In genomic region chr1:72556471-72556870, GRCm38 (mm10) we compare ENCODE assay signal across 31 mouse cellular contexts. TPM values are rescaled to one million over a fixed set of nuclear protein-coding genes. Genes with fewer than 3 reads are reported as not detected.
DNase-seq lines count a peak whose midpoint lies in the region; ATAC-seq lines count a peak whose summit lies in the region.
"Had no signal": no experiment of that assay in that cellular context is flagged by ENCODE, and none has a peak within 500 bp of the region (broad histone marks: within the 10 kb centered on the region; RNA-seq: fewer than 3 reads in every experiment).

No protein-coding gene starts in this region.

- WGBS in hindbrain, embryonic 14.5 days = 93% methylated on average over 3 of the region's 3 CpGs

- no peak overlapping the region for H3K4me2 ChIP-seq in hindbrain, embryonic 14.5 days (replicated peaks)
- H3K4me2 ChIP-seq: embryonic facial prominence, embryonic 12.5 days; embryonic facial prominence, embryonic 15.5 days; forebrain, embryonic 12.5 days; forebrain, embryonic 15.5 days; hindbrain, embryonic 12.5 days; intestine, embryonic 15.5 days had no signal

- no peaks in the 10 kb centered on the region for H3K4me1 ChIP-seq in hindbrain, embryonic 14.5 days (replicated peaks; ENCODE audit: control insufficient read depth, insufficient read depth, low read length)
- H3K4me1 ChIP-seq: embryonic facial prominence, embryonic 12.5 days; embryonic facial prominence, embryonic 15.5 days; forebrain, embryonic 12.5 days; forebrain, embryonic 15.5 days; hindbrain, embryonic 12.5 days; intestine, embryonic 15.5 days had no signal

- ATAC-seq in hindbrain, embryonic 14.5 days (ENCODE audit: low FRiP score) = no peak
- ATAC-seq: forebrain, embryonic 15.5 days; hindbrain, embryonic 16.5 days; intestine, embryonic 15.5 days had no signal

- H3K36me3 ChIP-seq in hindbrain, embryonic 14.5 days (replicated peaks; ENCODE audit: control insufficient read depth, insufficient read depth) = no peaks in the 10 kb centered on the region
- H3K36me3 ChIP-seq: embryonic facial prominence, embryonic 12.5 days; embryonic facial prominence, embryonic 15.5 days; forebrain, embryonic 12.5 days; forebrain, embryonic 15.5 days; G1E; hindbrain, embryonic 12.5 days; intestine, embryonic 15.5 days had no signal

- no peaks in the 10 kb centered on the region for H3K27me3 ChIP-seq in hindbrain, embryonic 14.5 days (ENCODE audit: control insufficient read depth, insufficient read depth, low read length)
- H3K27me3 ChIP-seq: CH12.LX; embryonic facial prominence, embryonic 12.5 days; embryonic facial prominence, embryonic 15.5 days; forebrain, embryonic 12.5 days; forebrain, embryonic 15.5 days; hindbrain, embryonic 12.5 days; intestine, embryonic 15.5 days had no signal

- H3K9me3 ChIP-seq in hindbrain, embryonic 14.5 days (ENCODE audit: control insufficient read depth, low read length) = no peaks in the 10 kb centered on the region
- H3K9me3 ChIP-seq: embryonic facial prominence, embryonic 12.5 days; embryonic facial prominence, embryonic 15.5 days; forebrain, embryonic 12.5 days; forebrain, embryonic 15.5 days; G1E; hindbrain, embryonic 12.5 days; intestine, embryonic 15.5 days had no signal

- peak; percentile 44 for DNase-seq in urinary bladder, postnatal 14 days (ENCODE audit: low spot score)
- DNase-seq in urinary bladder, postnatal 4 days (ENCODE audit: low spot score in 2 of 2) = no peak
- DNase-seq in 3T3-L1 (ENCODE audit: low read depth, low spot score) = peak; percentile 20
- peak; percentile 39 for DNase-seq in adrenal gland, adult 8-10 months
- peak; percentile 40 for DNase-seq in adrenal gland, postnatal 25 days
- DNase-seq in gastrocnemius, postnatal 4 days (ENCODE audit: low spot score in 2 of 2) = no peak
- DNase-seq in hindbrain, embryonic 14.5 days (ENCODE audit: low spot score) = no peak
- no peak for DNase-seq in frontal cortex, adult 2 months (ENCODE audit: extremely low spot score in 1 of 2, low spot score in 1 of 2)
- DNase-seq: B cell, adult 2 months; cerebellum, adult 11 months; cerebellum, adult 2 months; cerebellum, adult 9-11 months; cerebellum, postnatal 25 days; gastrocnemius, postnatal 10 days; gastrocnemius, postnatal 36 days; heart, adult 18-20 months; kidney, adult 11 months; kidney, adult 8-10 months had no signal

- H3K27ac ChIP-seq in hindbrain, embryonic 14.5 days = no peak overlapping the region
- H3K27ac ChIP-seq: embryonic facial prominence, embryonic 12.5 days; embryonic facial prominence, embryonic 15.5 days; forebrain, embryonic 12.5 days; forebrain, embryonic 15.5 days; hindbrain, embryonic 12.5 days; intestine, embryonic 15.5 days had no signal

- no peak overlapping the region for H3K9ac ChIP-seq in hindbrain, embryonic 14.5 days
- H3K9ac ChIP-seq: embryonic facial prominence, embryonic 12.5 days; embryonic facial prominence, embryonic 15.5 days; forebrain, embryonic 12.5 days; forebrain, embryonic 15.5 days; hindbrain, embryonic 12.5 days; intestine, embryonic 15.5 days had no signal

- no peak overlapping the region for H3K4me3 ChIP-seq in hindbrain, embryonic 14.5 days (replicated peaks; ENCODE audit: low read length)
- H3K4me3 ChIP-seq: embryonic facial prominence, embryonic 12.5 days; embryonic facial prominence, embryonic 15.5 days; forebrain, embryonic 12.5 days; forebrain, embryonic 15.5 days; hindbrain, embryonic 12.5 days; intestine, embryonic 15.5 days had no signal

RNA-seq across cellular contexts. Expression of gene March4, which starts 19.7 kb away (rescaled TPM):
- total RNA-seq in adrenal gland, adult 8-10 months (2022) = 1 to 10 TPM in 1 of 4 experiments, under 1 TPM in 3; 0.35 to 1.0 (median 0.79) TPM
- 0.48 and 0.49 TPM in 2 replicates for total RNA-seq in adrenal gland, postnatal 25 days (2021)
- under 1 TPM; 0.05 to 0.16 TPM for total RNA-seq in gastrocnemius, postnatal 4 days (2021)
- 10.2 and 11.1 TPM in 2 replicates for polyA plus RNA-seq in hindbrain, embryonic 14.5 days (2014; fragmentation: Nextera tagmentation; extraction: Ambion mirVana)
- polyA plus RNA-seq in frontal cortex, adult 2 months (2012; rRNA removed) = 9.5 and 10.1 TPM in 2 replicates
- total RNA-seq: common myeloid progenitor, adult 5-6 weeks; heart, postnatal 25 days; hematopoietic stem cell, adult 5-6 weeks had no signal
- polyA plus RNA-seq: G1E; heart, postnatal 0 days had no signal

RNA-seq across cellular contexts. Expression of gene Smarcal1, which starts 26.6 kb away (rescaled TPM):
- 10 to 100 TPM; 59.2 to 75.5 (median 64.6) TPM for total RNA-seq in adrenal gland, adult 8-10 months (2022)
- 52.1 and 53.4 TPM in 2 replicates for total RNA-seq in adrenal gland, postnatal 25 days (2021)
- total RNA-seq in gastrocnemius, postnatal 4 days (2021) = 10 to 100 TPM; 26.3 to 27.6 TPM
- polyA plus RNA-seq in hindbrain, embryonic 14.5 days (2014; fragmentation: Nextera tagmentation; extraction: Ambion mirVana) = 27.2 and 35.2 TPM in 2 replicates
- 37.5 and 46.9 TPM in 2 replicates for polyA plus RNA-seq in frontal cortex, adult 2 months (2012; rRNA removed)

Comparison
In these comparisons a context has a peak if more than half of its experiments do, and no peak if none do; other contexts are left out.
1. DNase-seq: peak in urinary bladder, postnatal 14 days (single experiment), 3T3-L1 (single experiment), adrenal gland, adult 8-10 months (single experiment) and adrenal gland, postnatal 25 days (single experiment); none in urinary bladder, postnatal 4 days (0 of 2), gastrocnemius, postnatal 4 days (0 of 2), hindbrain, embryonic 14.5 days (single experiment) and frontal cortex, adult 2 months (0 of 2).